Mouse (Mus musculus) embryo, embryonic 10 days (tissue): Measurements from ENCODE around the gene Grip1.
A peak's percentile ranks its signal among the peaks of the same experiment; 100 is the strongest.

Experiments used
- DNase-seq: peaks from one replicate; pipeline ENCODE4 v3.0.0-alpha.2; 2015; ENCODE audit warnings: low spot score

Gene Grip1

DNA sequence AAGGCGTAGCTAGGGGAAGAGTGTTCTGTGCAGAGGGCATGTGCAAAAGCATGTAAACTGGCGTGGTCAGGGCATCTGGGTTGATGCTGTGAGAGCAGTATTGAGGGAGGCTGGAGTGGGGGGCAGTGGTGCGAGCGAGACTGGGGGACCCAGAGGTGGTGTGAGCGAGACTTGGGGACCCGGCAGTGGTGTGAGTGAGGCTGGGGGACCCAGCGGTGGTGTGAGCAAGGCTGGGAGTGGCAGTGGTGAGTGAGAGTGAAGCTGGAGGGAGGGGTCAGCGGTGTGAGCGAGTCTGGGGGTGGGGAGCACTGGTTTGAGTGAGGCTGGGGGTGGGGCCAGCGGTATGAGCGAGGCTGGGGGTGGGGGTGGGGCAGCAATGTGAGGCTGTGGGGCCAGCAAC, 386.0 kb downstream of the Grip1 start:
- no peak for DNase-seq

- no peak for DNase-seq
These were observed 388.4 kb downstream of the Grip1 start for GRCm38 (mm10) chr10:119842004-119842403.

DNA sequence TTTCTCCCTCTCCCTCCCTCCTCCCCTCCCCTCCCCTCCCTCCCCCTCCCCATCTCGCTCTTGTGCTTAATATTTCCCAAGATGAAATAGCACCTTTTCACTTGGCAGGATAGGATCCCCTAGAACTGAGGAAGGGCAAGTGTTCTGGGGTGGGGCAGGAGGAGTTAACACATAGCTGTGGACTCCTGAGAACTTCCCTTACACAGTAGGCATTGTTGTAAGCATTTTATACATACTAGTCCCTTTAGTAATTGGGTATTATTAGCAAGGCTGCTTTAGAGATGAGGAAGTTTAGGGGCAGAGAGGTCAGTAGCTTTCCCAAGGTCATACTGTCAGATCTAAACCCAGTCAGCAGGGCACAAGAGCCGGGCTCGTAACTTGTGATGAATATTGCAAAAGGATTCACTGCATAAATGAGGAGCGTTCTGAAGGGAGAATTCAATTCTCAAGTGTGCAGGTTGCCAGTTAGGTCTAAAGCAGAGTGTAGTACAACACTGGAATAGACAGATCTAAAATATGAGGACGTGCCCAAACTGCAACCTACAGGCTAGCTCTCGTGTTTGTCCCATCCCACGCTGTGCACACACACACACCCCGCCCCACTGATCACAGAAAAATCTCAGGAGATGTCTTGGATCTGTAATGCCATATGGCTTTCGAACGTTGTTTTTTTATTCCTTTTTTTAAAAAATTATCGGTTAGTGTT, 392.2 kb downstream of the Grip1 start:
- no peak for DNase-seq

GRCm38 (mm10) chr10:119851594-119851993, 398.0 kb downstream of the Grip1 start:
- no peak for DNase-seq

DNA sequence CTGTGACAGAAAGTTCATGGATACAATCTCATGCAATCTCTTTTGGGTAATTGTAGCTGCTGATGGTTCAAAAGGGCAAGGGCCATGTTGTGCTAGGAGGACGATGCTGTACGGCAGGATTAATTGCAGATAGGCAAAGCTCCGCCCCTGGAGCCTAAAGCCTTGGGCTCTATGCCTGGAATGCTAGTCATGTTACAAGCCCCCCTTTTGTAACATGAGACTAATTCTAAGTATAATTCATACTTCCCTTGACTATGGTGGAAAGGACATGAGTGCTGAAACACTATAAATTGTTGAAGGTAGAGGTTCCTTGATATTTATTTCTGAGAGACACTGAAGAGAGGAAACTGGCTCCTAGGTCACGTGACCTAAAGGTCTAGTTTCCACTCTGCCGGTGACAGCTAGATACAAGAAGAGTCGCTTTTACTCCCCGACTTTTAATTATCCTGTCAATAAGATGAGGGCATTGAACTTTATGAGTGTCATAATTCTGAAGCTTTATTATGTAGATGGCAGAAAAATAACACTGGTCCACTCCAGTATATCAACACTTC, 399.0 kb downstream of the Grip1 start:
- DNase-seq = peak; percentile 20

DNA sequence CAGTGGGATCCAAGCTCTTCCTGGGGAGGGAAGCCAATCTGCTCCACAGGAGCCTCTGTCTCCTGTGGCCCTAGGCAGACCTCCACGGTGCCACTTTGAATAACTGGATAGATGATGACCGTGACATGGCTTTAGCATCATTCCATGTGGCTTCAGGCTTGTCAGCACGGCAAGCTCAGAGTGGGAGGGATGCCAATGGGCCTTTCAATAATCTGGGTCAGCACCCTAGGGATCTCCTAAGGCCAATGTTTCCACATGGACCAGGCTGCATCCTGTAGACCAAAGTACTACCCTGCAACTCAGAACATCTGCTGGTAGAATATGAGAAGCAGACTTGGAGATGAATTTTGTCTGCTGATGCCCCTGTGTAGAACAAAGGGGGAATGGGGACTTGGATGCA, 414.1 kb downstream of the Grip1 start:
- no peak for DNase-seq

DNA sequence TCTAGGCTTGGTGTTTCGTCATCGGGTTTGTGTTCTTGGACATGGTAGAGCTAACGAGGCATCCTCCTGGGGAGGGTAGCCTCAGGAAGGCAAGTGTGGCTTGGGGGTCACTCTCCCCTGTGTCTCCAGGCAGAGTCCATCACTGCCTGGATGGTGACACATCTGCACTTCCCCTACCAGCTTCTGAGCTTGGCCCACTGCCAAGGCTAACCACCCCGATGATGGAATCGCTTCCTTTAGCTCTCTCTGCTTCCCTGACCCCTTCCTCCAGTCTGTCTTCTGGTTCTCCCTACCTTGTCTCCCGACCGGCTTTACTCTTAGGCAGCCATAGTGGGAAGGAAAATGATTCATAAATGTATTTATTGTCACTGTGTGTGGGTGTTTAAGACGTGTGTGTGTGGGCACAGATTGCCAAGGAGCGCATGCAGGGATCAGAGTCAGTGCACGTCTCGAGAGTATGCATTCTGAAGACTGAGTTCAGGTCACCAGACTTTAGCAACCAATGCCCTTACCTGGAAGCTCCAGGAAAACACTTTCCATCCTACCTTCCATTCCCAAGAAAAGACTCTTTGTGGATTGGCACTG, 415.5 kb downstream of the Grip1 start:
- no peak for DNase-seq

GRCm38 (mm10) chr10:119876721-119877120, 423.1 kb downstream of the Grip1 start:
- no peak for DNase-seq

GRCm38 (mm10) chr10:119878331-119878730, 424.7 kb downstream of the Grip1 start:
- peak; percentile 14 for DNase-seq

GRCm38 (mm10) chr10:119884591-119884990, 431.0 kb downstream of the Grip1 start:
- no peak for DNase-seq

DNA sequence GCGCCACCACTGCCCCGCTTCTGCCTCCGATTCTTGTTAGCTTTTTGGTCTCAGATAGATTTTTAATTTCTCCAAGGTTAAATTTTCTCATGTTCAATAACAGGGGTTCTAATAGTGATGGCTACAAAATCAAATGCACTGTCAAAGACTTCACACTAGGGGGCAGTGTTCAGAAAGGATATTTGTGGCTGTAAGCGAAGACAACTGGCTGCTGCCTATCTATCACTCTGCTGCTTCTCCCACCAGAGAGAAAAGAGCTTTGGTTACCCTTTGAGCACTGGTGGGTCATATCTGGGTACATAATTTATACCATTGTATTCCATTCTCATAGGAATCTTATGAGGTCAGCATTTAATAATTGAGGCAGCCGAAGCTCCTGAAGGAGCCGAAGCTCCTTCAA, 431.9 kb downstream of the Grip1 start:
- DNase-seq = peak; percentile 42

DNA sequence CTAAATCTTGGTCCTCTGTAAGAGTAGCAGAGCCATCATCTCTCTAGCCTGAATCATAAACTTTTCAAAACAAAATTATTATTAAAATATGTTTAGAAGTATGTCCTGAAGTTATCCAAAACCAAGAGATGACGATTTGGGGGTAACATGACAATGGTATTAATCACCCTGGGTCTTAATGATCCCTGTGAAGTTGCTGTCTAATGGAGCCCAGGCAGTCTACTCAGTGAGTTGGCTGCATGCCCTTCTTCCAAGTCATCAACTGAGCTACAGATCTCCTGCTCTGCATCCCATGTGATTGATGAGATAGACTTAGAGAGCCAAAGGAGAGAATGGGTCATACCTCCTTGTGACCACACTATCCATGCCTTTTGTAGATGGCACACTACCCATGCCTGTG, 433.1 kb downstream of the Grip1 start:
- no peak for DNase-seq

DNA sequence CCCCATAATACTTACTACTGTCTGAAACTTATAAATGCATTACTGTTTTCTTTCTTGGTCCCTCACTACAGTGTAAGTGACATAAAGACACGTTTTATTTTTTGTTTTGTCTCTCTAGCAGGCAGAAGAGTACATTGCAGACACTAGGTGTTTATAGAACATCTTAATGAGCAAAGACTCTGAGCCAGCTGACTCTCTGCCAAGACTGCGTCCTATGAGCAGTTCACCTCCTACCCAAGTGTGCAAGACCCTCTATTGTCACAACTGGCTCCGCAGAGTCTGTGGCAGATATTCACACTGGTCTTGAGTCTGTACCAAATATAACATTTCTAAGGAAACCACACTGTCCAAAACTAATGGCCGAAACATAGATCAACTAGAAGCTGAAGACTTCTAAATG, 449.1 kb downstream of the Grip1 start:
- DNase-seq = no peak

DNA sequence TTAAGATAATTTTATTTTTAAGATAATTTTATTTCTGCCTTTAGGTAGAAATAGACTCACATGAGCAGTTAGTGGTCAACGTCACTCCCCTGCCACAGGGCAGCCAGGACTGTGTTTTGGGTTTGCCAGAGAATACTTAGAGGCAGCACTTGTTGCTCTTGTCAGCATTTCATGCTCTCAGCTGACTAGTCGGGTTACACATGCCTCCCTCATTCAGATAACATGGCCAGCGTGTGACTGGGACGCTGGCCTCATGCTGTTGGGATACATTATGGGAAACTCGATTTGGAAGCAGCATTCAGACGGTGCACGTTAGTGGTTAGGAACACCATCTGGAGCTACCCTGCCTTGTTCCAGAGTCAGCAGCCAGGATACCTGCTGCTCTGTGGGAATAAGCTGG, 453.2 kb downstream of the Grip1 start:
- DNase-seq = no peak

DNA sequence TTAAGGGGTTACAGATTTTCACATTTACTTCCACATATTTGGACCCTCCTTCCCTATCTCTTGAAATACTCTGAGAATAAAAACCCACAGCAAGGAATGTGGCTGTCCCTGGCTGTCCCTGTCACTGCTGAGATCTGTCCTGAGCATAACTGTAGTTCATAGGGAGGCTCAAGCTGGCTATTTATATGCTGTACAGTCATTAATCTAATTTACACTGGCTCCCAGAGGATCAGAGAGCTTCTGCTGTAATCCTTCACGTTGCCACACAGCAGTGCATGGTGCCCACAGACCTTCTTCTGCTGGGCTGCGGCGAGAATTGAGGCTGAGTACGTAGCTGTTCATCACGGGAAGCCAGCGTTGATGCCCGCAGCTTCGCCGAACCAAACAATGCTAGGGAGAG, 464.4 kb downstream of the Grip1 start:
- no peak for DNase-seq

- no peak for DNase-seq
These were observed 474.3 kb downstream of the Grip1 start for GRCm38 (mm10) chr10:119927963-119928362.

- no peak for DNase-seq
These were observed 475.3 kb downstream of the Grip1 start for GRCm38 (mm10) chr10:119928921-119929320.

DNA sequence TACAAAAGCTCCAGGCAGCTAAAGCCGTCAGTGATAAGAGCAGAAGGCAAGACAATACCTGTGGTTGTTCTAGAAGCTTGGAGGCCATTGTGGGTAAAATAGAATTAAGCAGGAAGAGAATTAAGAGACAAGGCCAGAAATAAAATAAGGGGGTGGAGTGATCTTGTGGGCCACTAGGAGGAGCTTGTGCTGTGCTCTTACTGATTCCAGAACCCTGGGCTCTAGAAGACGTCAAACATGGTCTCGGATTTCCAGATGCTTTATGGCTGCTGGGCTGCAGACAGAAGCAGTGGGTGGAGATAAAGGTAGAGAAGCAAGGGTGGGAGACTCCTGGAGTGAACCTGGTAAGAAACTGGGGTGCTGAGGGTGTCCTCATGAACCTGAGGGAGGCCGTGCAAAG, 479.2 kb downstream of the Grip1 start:
- no peak for DNase-seq

GRCm38 (mm10) chr10:119933362-119933761, 479.7 kb downstream of the Grip1 start:
- no peak for DNase-seq

GRCm38 (mm10) chr10:119935231-119935630, 481.6 kb downstream of the Grip1 start:
- DNase-seq = no peak

GRCm38 (mm10) chr10:119937481-119937880, 483.9 kb downstream of the Grip1 start:
- DNase-seq = no peak

- no peak for DNase-seq
These were observed 490.3 kb downstream of the Grip1 start for GRCm38 (mm10) chr10:119943906-119944305.

DNA sequence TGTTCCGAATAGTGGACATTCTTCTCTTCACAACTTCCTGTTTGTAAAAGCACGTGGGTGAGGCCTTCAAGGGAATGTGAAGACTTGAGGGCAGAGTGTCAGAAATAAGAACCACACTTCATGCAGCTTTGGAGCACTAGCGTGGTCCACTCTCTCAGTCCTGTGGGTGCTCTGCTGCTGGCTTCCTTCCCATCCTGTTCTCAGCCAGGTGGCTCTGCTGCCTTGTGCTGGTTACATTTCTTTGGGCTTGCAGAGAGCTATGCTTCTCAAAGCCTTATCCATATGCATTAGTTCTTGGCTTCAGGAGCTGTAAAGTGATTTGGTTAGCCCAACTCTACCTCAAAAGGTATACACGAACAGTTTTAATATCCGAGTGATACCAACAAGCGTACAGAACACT, 497.8 kb downstream of the Grip1 start:
- DNase-seq = no peak
